Mouse (Mus musculus) embryonic facial prominence, embryonic 15.5 days (tissue): ENCODE measurements at regions not wholly inside any gene's neighbourhood (a gene's known extent, or its start where the extent isn't known, plus 50 kb on each side); places are given as distances from the start of the nearest gene placed in this dataset.

Experiments used
- ATAC-seq: fragments of 200-750 bp; cut with Nextera tagmentation; 2 replicates; pipeline ENCODE4 v1.8.0; 2017; ENCODE audit warnings: low read depth, moderate TSS enrichment; ENCODE audit not compliant: insufficient number of reproducible peaks, low FRiP score, low TSS enrichment
- H3K27ac ChIP-seq: fragments of 300-500 bp; sonication (generic); replicated peaks from 2 replicates; pipeline ENCODE4 v1.5.1; 2015; ENCODE audit warnings: mild to moderate bottlenecking, inconsistent platforms
- H3K27me3 ChIP-seq: fragments of 300-500 bp; sonication (generic); 2 replicates; pipeline ENCODE4 v1.6.1; 2015; ENCODE audit warnings: inconsistent platforms
- H3K36me3 ChIP-seq: fragments of 300-500 bp; sonication (generic); 2 replicates; pipeline ENCODE4 v1.6.1; 2015; ENCODE audit warnings: mild to moderate bottlenecking, inconsistent platforms
- H3K4me1 ChIP-seq: fragments of 300-500 bp; sonication (generic); 2 replicates; pipeline ENCODE4 v1.6.1; 2015; ENCODE audit warnings: inconsistent platforms
- H3K4me2 ChIP-seq: fragments of 300-500 bp; sonication (generic); replicated peaks from 2 replicates; pipeline ENCODE4 v1.6.1; 2015; ENCODE audit warnings: mild to moderate bottlenecking, inconsistent platforms
- H3K4me3 ChIP-seq: fragments of 300-500 bp; sonication (generic); replicated peaks from 2 replicates; pipeline ENCODE4 v1.5.1; 2015; ENCODE audit warnings: mild to moderate bottlenecking, inconsistent platforms
- H3K9ac ChIP-seq: fragments of 300-500 bp; sonication (generic); 2 replicates; pipeline ENCODE4 v1.6.1; 2015; ENCODE audit warnings: inconsistent platforms
- H3K9me3 ChIP-seq: fragments of 300-500 bp; sonication (generic); replicated peaks from 2 replicates; pipeline ENCODE4 v1.6.1; 2016; ENCODE audit warnings: inconsistent platforms
- WGBS: fragments of 180-500 bp; shearing (Covaris S2); methylation state at CpG from one replicate; pipeline ENCODE4 v1.1.7; 2015; 5-methylcytosine and 5-hydroxymethylcytosine counted together

GRCm38 (mm10) chr1:35797064-35797463 lies 271.1 kb upstream of the Hs6st1 start:
- WGBS: 63% methylated on average over 2 of the region's 2 CpGs
- no peaks in the 10 kb centered on the region for H3K27me3 ChIP-seq
- H3K4me1 ChIP-seq: no peaks in the 10 kb centered on the region
- H3K27ac ChIP-seq: no peak overlapping the region
- no peaks in the 10 kb centered on the region for H3K36me3 ChIP-seq
- H3K9ac ChIP-seq: no peak overlapping the region
- H3K9me3 ChIP-seq: no peaks in the 10 kb centered on the region
- H3K4me2 ChIP-seq: no peak overlapping the region
- ATAC-seq: no peak
- no peak overlapping the region for H3K4me3 ChIP-seq

GRCm38 (mm10) chr1:35797526-35797925 lies 270.7 kb upstream of the Hs6st1 start:
- H3K4me1 ChIP-seq: no peaks in the 10 kb centered on the region
- no peak overlapping the region for H3K4me2 ChIP-seq
- no peak overlapping the region for H3K27ac ChIP-seq
- H3K9ac ChIP-seq: no peak overlapping the region
- H3K27me3 ChIP-seq: no peaks in the 10 kb centered on the region
- 74% methylated on average over 2 of the region's 2 CpGs for WGBS
- H3K9me3 ChIP-seq: no peaks in the 10 kb centered on the region
- H3K36me3 ChIP-seq: no peaks in the 10 kb centered on the region
- no peak overlapping the region for H3K4me3 ChIP-seq
- ATAC-seq: no peak

GRCm38 (mm10) chr1:35805546-35805945 lies 262.7 kb upstream of the Hs6st1 start:
- Histone ChIP-seq H3K27ac (peak overlapping the region; percentile 5; the same call in 1 of the 2 replicates), H3K4me2 (no peak overlapping the region), H3K36me3 (no peaks in the 10 kb centered on the region), H3K4me1 (peaks cover 10% of the 10 kb centered on the region), H3K9ac (no peak overlapping the region), H3K4me3 (no peak overlapping the region), H3K27me3 (no peaks in the 10 kb centered on the region), H3K9me3 (no peaks in the 10 kb centered on the region)
- peak; percentile 31; the same call in 1 of the 2 replicates for ATAC-seq
- 57% methylated on average over 3 of the region's 3 CpGs for WGBS

GRCm38 (mm10) chr1:35806329-35806728 lies 261.9 kb upstream of the Hs6st1 start:
- H3K27me3 ChIP-seq: no peaks in the 10 kb centered on the region
- H3K4me2 ChIP-seq: no peak overlapping the region
- no peak overlapping the region for H3K9ac ChIP-seq
- H3K4me1 ChIP-seq: peaks cover 10% of the 10 kb centered on the region
- H3K27ac ChIP-seq: peak overlapping the region; percentile 39; the same call in 1 of the 2 replicates
- 76% methylated on average over 2 of the region's 2 CpGs for WGBS
- ATAC-seq: no peak
- no peaks in the 10 kb centered on the region for H3K9me3 ChIP-seq
- H3K36me3 ChIP-seq: no peaks in the 10 kb centered on the region
- no peak overlapping the region for H3K4me3 ChIP-seq

GRCm38 (mm10) chr1:35806731-35807130 lies 261.5 kb upstream of the Hs6st1 start:
- Histone ChIP-seq H3K9me3 (no peaks in the 10 kb centered on the region), H3K27ac (peak overlapping the region; percentile 48; the same call in 1 of the 2 replicates), H3K4me3 (no peak overlapping the region), H3K9ac (no peak overlapping the region), H3K27me3 (no peaks in the 10 kb centered on the region), H3K4me2 (no peak overlapping the region), H3K36me3 (no peaks in the 10 kb centered on the region), H3K4me1 (peaks cover 10% of the 10 kb centered on the region)
- WGBS: 9% methylated on average over 1 of the region's 1 CpGs
- no peak for ATAC-seq

GRCm38 (mm10) chr1:35808894-35809293 lies 259.3 kb upstream of the Hs6st1 start:
- Histone ChIP-seq H3K27me3 (no peaks in the 10 kb centered on the region), H3K9ac (no peak overlapping the region), H3K4me2 (no peak overlapping the region), H3K9me3 (no peaks in the 10 kb centered on the region), H3K27ac (no peak overlapping the region), H3K4me3 (no peak overlapping the region), H3K4me1 (peaks cover 10% of the 10 kb centered on the region), H3K36me3 (no peaks in the 10 kb centered on the region)
- no peak for ATAC-seq
- WGBS: 72% methylated on average over 4 of the region's 4 CpGs

- no peaks in the 10 kb centered on the region for H3K9me3 ChIP-seq
- H3K9ac ChIP-seq: no peak overlapping the region
- no peak overlapping the region for H3K27ac ChIP-seq
- H3K4me2 ChIP-seq: no peak overlapping the region
- H3K4me3 ChIP-seq: no peak overlapping the region
- peaks cover 10% of the 10 kb centered on the region for H3K4me1 ChIP-seq
- H3K27me3 ChIP-seq: no peaks in the 10 kb centered on the region
- WGBS: 54% methylated on average over 1 of the region's 1 CpGs
- H3K36me3 ChIP-seq: no peaks in the 10 kb centered on the region
- no peak for ATAC-seq
Measured at GRCm38 (mm10) chr1:35809341-35809740, 258.9 kb upstream of the Hs6st1 start.

- Histone ChIP-seq H3K4me2 (no peak overlapping the region), H3K9me3 (no peaks in the 10 kb centered on the region), H3K27ac (no peak overlapping the region), H3K27me3 (no peaks in the 10 kb centered on the region), H3K9ac (no peak overlapping the region), H3K36me3 (no peaks in the 10 kb centered on the region), H3K4me3 (no peak overlapping the region), H3K4me1 (peaks cover 10% of the 10 kb centered on the region)
- WGBS: 92% methylated on average over 8 of the region's 8 CpGs
- no peak for ATAC-seq
Measured at GRCm38 (mm10) chr1:35810571-35811342, 257.4 kb upstream of the Hs6st1 start.

- H3K9me3 ChIP-seq: no peaks in the 10 kb centered on the region
- H3K4me3 ChIP-seq: no peak overlapping the region
- H3K36me3 ChIP-seq: no peaks in the 10 kb centered on the region
- 72% methylated on average over 6 of the region's 6 CpGs for WGBS
- no peak overlapping the region for H3K9ac ChIP-seq
- no peak overlapping the region for H3K27ac ChIP-seq
- ATAC-seq: no peak
- H3K4me1 ChIP-seq: peaks cover 10% of the 10 kb centered on the region
- no peak overlapping the region for H3K4me2 ChIP-seq
- H3K27me3 ChIP-seq: no peaks in the 10 kb centered on the region
Measured at GRCm38 (mm10) chr1:35811380-35811779, 256.8 kb upstream of the Hs6st1 start.

- H3K4me3 ChIP-seq: no peak overlapping the region
- no peaks in the 10 kb centered on the region for H3K36me3 ChIP-seq
- ATAC-seq: no peak
- 85% methylated on average over 7 of the region's 7 CpGs for WGBS
- H3K27ac ChIP-seq: no peak overlapping the region
- no peak overlapping the region for H3K4me2 ChIP-seq
- H3K9ac ChIP-seq: no peak overlapping the region
- peaks cover 10% of the 10 kb centered on the region for H3K4me1 ChIP-seq
- no peaks in the 10 kb centered on the region for H3K27me3 ChIP-seq
- no peaks in the 10 kb centered on the region for H3K9me3 ChIP-seq
Measured at GRCm38 (mm10) chr1:35811795-35812194, 256.4 kb upstream of the Hs6st1 start.

GRCm38 (mm10) chr1:35813625-35814024 lies 254.6 kb upstream of the Hs6st1 start:
- no peaks in the 10 kb centered on the region for H3K4me1 ChIP-seq
- H3K27ac ChIP-seq: no peak overlapping the region
- H3K4me2 ChIP-seq: no peak overlapping the region
- no peaks in the 10 kb centered on the region for H3K36me3 ChIP-seq
- H3K4me3 ChIP-seq: no peak overlapping the region
- WGBS: 71% methylated on average over 5 of the region's 5 CpGs
- H3K9me3 ChIP-seq: no peaks in the 10 kb centered on the region
- H3K9ac ChIP-seq: no peak overlapping the region
- no peak for ATAC-seq
- no peaks in the 10 kb centered on the region for H3K27me3 ChIP-seq

GRCm38 (mm10) chr1:35814207-35814606 lies 254.0 kb upstream of the Hs6st1 start:
- Histone ChIP-seq H3K9me3 (no peaks in the 10 kb centered on the region), H3K4me2 (no peak overlapping the region), H3K4me3 (no peak overlapping the region), H3K27me3 (no peaks in the 10 kb centered on the region), H3K4me1 (no peaks in the 10 kb centered on the region), H3K9ac (no peak overlapping the region), H3K27ac (no peak overlapping the region), H3K36me3 (no peaks in the 10 kb centered on the region)
- no peak for ATAC-seq
- 84% methylated on average over 9 of the region's 9 CpGs for WGBS
